Mouse (Mus musculus) ES-Bruce4 (cell line): Measurements from ENCODE around the gene Cmklr1.

Experiments
- CTCF ChIP-seq: IDR thresholded peaks from one replicate; pipeline ENCODE4 v1.8.1; 2011; ENCODE audit warnings: low read depth, low read length
- EP300 ChIP-seq: IDR thresholded peaks from 2 replicates; pipeline ENCODE4 v1.6.1; 2011; ENCODE audit warnings: low read depth, low read length; ENCODE audit not compliant: insufficient read depth
- POLR2A ChIP-seq: IDR thresholded peaks from one replicate; pipeline ENCODE4 v1.8.1; 2011; ENCODE audit warnings: low read length; ENCODE audit not compliant: insufficient read depth

DNA sequence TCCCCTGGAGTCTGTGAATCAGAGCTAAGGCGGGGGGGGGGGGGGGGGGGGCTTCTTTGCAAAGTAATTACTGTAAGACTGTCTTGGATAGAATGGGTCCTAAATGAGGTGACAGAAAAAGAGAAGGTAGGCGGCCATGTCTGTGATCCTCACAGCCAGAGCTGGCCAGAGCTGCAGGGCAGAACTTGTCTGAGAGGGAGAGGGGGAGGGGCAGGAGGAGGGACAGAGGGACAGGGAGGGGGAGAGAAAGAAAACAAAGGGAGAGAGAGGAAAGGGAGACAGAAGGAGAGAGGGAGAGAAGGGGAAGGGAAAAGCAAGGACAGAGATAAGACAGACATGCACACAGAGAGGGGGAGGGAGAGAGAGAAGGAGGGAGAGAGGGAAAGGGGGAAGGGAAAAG lies 27.2 kb downstream of the Cmklr1 start:
- TF ChIP-seq POLR2A: no peak
- TF ChIP-seq CTCF: no peak
- no peak for TF ChIP-seq EP300
